Mouse (Mus musculus) brain, embryonic 14.5 days (tissue): ENCODE results near the gene Relt. TPM values are rescaled to one million over a fixed set of nuclear protein-coding genes. Genes with fewer than 3 reads are reported as not detected.

ENCODE experiments used
- DNase-seq: peaks from one replicate; pipeline ENCODE4 v3.0.0-alpha.2; 2011; ENCODE audit warnings: low read depth
- CTCF ChIP-seq: fragments of 200-500 bp; IDR thresholded peaks from 2 replicates; pipeline ENCODE4 v1.5.1; 2012; ENCODE audit warnings: inconsistent platforms, mild to moderate bottlenecking, moderate library complexity, borderline replicate concordance; ENCODE audit not compliant: insufficient read depth, insufficient read length; ENCODE audit errors: extremely low read depth
- POLR2A ChIP-seq: fragments of 200-500 bp; IDR thresholded peaks from 2 replicates; pipeline ENCODE4 v1.6.1; 2012; ENCODE audit warnings: mild to moderate bottlenecking, inconsistent platforms, borderline replicate concordance; ENCODE audit not compliant: poor library complexity, insufficient read depth, insufficient read length, severe bottlenecking; ENCODE audit errors: extremely low read depth
- polyA plus RNA-seq: library from polyadenylated mRNA; depleted of rRNA; stranded (reverse); fragments of >200 nt; gene quantifications from 2 replicates; pipeline ENCODE4 v1.2.3, GENCODE M21; 2012; rRNA removed

The Relt gene
- 6.2 and 7.2 TPM in 2 replicates for polyA plus RNA-seq

DNA sequence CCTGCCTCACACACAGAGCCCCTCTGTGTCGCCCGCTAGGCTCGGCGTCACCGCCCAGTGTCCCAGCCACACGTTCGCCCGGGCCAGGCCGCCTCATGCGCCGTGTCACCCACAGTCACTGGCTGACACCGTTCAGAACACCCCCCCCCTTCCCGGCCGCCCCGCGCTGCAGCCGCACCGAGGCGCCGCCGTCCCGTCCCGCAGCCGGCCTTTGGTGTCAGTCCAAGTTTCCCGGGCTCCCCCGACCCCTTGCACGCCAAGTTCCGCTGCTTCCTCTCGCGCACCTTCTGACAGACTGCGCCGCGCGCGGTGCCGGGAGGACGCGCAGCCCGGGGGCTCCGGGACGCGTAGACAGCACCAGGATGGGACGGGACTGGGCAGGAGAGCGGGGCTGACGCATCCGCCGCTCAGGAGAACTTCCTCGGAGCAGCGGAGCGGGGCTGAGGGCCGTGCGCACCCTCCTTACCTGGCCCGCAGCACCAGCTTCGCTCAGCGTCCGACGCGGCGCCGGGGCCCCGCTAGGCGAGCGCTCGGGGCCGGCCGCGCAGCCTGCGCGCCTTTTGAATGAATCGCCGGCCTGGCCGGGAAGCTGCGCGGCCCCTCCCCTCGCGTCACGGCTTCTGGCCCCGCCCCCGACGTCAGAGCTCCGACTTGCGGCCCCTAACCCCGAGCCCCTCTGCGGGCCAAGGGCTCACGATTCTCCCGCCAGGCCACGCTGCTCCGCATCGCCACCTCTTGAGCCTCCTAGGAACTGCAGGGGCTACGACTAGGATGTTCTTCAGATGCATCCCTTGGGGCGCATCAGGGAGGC lies at the start of gene Relt:
Gene Relt, minus strand, starts transcription at position 619 of the 811 bp plus-strand sequence.
- peak; percentile 97 for DNase-seq
- TF ChIP-seq CTCF (peak; percentile 85), POLR2A (peak; percentile 98)

DNA sequence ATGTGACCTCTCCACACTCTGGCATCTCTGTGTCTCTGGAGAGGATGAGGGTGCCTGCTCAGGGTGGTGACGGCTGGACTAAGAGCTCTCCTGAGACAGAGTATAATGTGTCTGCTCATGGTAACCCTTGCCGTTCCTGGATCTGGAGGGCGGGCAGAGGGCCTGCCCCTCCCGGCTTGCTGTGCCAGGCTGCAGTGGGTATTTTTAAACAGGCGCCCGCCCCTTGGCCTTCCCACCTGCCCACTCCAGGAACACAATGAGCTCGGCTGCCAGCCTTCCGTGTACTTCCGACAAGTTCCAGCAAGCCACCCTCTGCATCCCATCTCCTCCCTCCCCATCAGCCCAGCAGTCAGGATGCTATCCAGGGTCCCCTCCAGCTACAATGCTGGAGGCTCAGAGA lies 48.5 kb upstream of the Relt start:
- DNase-seq, result no peak
- no peak for TF ChIP-seq CTCF
- TF ChIP-seq POLR2A, result no peak

DNA sequence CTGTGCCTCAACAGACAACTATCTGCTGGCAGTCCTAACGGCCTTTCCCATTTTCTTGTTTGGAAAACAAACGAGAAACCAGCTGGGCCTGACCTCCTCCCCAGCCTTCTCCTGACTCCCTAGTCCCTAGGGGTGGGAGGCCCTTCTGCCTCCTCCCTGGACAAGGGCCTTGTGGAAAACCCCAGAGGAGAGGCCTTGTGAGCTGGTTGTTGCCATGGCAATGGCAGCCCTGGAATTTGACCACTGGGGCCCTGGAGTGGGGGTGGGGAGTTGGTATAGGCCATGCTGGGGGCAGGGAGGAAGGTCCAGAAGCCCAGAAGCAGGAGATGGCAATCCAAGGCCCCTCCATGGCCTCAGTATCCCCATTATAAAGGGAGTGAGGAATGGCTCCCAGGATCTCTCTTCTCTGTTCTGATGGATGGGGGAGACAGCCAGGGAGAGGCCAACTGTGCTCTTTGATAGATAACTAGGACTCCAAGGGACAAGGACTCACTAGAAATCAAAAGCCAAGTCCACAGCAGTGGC lies 48.1 kb upstream of the Relt start:
- no peak for DNase-seq
- no peak for TF ChIP-seq CTCF
- TF ChIP-seq POLR2A, result no peak

DNA sequence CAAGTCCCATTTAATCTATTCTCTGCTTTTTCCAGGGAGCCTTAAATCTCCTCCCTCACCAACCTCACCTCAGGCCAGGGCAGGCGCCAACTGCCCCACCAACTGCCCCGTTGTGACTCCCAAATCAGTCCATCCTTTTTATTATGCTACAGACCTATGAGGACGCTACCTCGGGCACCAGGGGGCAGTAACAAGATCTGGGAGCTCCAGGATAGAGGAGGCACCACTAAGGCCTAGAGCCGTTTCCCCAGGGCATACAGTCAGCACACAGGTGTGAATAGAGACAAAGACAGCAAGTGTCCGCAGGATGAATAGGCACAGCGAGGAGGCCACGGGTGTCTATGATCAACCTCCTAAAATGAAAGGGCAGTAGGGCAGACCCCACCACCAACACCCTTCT lies 45.3 kb upstream of the Relt start:
- DNase-seq, result no peak
- no peak for TF ChIP-seq POLR2A
- peak; percentile 42; the same call in 1 of the 2 replicates for TF ChIP-seq CTCF

DNA sequence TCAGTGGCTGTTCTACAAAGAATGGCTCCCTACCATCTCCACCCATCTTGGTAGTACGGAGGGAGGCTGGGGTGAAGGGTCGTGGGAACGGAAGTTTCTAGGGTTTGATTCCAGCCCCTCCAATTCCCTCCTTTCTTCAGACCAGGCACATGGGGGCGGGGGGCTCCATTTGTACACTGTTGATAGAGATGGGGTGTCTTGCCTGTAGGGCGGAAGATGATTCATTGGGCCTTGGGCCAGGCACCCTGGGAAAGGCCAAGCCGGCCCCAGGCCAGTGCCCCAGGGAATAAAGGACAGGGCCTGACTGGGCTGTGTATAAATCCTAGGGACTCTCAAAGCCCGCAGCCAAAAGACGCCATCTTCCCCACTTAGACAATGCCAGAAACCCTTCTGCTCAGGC lies 44.8 kb upstream of the Relt start:
- TF ChIP-seq CTCF, result no peak
- no peak for TF ChIP-seq POLR2A
- no peak for DNase-seq

DNA sequence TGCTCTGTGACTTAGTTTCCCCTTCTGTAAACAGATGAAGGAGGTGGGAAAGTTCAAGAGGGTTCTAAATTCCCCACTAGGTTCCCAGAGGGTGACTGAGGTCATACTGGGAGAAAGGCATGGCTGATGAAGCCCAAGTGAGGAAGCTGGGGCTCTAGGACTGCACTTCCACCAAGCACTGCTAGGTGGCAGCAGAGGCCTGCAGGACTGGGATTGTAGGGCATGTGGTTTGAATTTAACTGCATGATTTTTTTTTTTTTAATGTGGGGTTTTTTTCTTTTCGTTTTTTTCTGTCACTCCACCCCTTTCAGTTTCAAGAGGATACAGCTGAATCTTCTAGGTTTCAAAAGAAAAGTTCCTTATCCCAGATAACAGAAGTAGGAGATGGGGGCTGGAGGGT lies 44.0 kb upstream of the Relt start:
- peak; percentile 77 for DNase-seq
- TF ChIP-seq POLR2A (no peak), CTCF (peak; percentile 98)

DNA sequence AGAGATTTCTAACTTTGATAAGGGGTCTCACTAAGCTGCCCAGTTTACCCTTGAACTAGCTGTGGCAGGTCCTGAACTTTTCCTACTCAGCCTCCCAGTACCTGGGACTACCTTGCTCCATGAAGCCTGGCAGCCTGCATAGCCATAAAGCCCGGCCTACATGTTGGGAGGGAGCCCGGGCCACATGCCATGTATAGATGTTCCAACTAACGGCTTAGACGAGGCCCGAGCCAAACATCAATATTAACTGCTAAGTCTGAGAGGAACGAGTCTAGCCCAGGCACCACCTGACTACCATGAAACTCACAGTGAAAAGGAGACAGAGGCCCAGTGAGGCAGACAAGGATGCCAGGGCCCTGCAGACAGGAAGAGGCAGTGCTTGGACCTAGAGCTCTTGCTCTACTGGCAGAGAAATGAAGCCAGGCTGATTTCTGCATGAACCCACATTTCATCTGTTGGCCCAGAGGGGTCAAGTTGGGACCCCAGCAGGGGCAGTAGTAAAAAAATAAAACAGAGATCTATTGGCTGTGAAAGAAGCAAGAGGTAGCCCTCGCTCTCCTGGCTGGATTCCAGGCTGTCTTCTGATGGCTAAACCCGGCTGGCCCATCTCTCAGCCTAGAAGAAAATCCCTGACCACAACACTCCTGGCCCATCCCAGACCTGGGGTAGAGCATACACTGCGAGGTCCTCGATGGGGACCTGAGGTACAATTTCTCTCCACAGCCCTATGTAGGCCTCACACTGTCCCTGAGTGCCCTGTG lies 43.0 kb upstream of the Relt start:
- DNase-seq, result no peak
- TF ChIP-seq CTCF (no peak), POLR2A (no peak)

DNA sequence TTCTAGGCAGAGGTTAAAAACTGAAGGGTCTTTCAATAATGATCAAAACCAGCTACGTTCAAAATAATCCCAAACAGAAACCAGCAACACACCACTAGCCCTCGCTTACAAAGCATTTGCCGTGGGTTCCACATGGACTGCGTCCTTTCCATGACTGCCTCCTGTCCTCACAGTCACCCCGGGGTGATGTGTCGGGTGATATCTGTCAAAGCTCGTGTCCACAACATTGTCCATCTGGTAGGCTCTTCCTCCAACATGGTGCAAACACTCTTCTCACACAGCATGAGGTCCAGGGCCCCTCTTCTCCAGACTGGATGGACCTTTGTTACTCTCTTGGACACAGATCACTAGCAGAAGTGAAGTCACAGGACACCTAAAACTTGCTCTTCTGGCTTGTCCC lies 41.8 kb upstream of the Relt start:
- DNase-seq, result no peak
- TF ChIP-seq POLR2A (no peak), CTCF (no peak)

DNA sequence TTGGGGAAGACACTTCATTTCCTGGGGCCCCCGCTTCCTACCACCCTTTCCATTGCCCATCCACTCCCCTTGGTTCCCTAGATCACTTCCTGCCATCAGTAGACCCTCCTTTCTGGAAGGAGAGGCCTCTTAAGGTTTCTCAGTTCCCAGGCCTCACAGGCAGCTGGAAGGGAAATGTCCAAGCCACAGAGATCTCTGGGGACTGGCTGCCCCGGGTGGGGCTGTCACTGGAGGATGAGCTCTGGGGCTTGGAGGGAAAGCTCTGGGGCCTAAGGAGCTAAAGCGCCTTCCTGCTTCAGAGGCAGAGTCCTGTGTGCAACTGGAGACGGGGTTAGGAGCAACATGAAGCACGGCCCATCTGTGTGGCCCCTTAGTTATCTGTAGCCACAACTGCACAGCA lies 41.4 kb upstream of the Relt start:
- TF ChIP-seq CTCF, result no peak
- no peak for TF ChIP-seq POLR2A
- no peak for DNase-seq

DNA sequence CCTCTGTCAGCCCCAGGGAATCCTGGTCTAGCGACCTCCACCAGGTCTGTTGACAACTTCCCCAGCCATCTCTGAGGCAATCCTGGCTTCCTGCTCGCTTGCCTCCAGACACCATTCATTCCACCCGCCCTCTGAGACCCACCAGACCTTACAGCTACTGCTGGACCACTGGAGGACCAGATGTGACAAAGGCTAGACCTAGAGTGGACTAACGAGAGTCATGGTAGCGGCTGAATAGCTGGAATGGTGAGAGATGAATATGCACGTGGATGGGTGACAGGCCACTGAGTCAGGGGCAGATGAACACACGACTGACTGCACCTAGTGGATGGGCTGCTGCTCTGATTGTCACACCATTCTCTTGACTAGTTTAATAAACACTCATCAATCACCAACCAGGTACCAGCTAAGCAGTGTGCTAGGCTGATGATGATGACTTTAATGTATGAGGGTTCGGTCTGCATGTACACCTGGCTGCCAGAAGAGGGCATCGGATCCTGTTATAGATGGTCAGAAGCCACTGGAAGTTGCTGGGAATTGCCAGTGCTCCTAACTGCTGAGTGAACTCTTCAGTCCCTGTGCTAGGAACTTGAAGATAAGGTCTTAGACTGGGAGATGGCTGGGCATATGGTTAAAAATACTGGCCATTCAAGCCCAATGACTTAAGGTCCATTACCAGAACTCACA lies 39.3 kb upstream of the Relt start:
- TF ChIP-seq POLR2A (no peak), CTCF (peak; percentile 63; the same call in 1 of the 2 replicates)
- DNase-seq, result peak; percentile 46

DNA sequence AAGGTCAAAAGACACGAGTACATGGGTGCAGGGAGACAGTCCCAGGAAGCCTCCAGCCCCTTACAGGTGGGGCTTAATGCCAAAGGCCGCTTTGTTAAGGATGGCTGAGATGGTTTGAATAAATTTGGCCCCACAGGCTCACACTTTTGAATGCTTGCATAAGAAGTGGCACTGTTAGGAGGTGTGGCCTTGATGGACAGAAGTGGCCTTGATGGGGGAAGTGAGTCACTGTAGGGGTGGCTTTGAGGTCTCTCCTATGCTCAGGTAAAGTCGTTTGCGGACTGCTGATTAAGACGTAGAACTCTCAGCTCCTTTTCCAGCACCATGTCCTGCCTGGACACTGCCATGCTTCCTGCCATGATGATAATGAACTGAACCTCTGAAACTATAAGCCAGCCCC lies 34.6 kb upstream of the Relt start:
- no peak for TF ChIP-seq POLR2A
- no peak for TF ChIP-seq CTCF
- DNase-seq, result no peak
